Mouse (Mus musculus) adrenal gland, adult 18-20 months (tissue): Measurements from ENCODE around the gene Ap1s1. TPM values are rescaled to one million over a fixed set of nuclear protein-coding genes. Genes with fewer than 3 reads are reported as not detected.

Source experiments
- DNase-seq, 2 experiments: peaks; one replicate each; pipeline ENCODE4 v3.0.0; 2021 to 2022; ENCODE audit warnings: low spot score in 2 of 2
- long read RNA-seq, 2 experiments: library from polyadenylated mRNA; stranded (forward); transcript quantifications; one replicate each; pipeline ENCODE4 v2.0.0; 2021
- total RNA-seq, 2 experiments: library from RNA; stranded (reverse); gene quantifications; 1 replicate in 1 of 2; 2 replicates in 1 of 2; pipeline ENCODE4 v1.2.3; 2021

Ap1s1 gene
- total RNA-seq: 10 to 100 TPM; 90.6 to 96.8 TPM
- long read RNA-seq, experiment 1, transcript Ap1s1-201 (5 exons, 1,353 nt): major isoform, 39 of 45 reads
- long read RNA-seq, experiment 1, partial matches to known transcripts: 2 of 45 reads
- long read RNA-seq, experiment 1, other reads (novel, unspliced or antisense): 2 of 45 reads
- long read RNA-seq, experiment 2, transcript Ap1s1-201 (5 exons, 1,353 nt): major isoform, 64 of 78 reads
- long read RNA-seq, experiment 2, partial matches to known transcripts: 3 of 78 reads
- long read RNA-seq, experiment 2, other reads (novel, unspliced or antisense): 8 of 78 reads

- peak; percentile 96 to 97 for DNase-seq
These were observed at the start of gene Ap1s1 for GRCm38 (mm10) chr5:137045402-137046323. Gene Ap1s1 (minus strand): TSS chr5:137046135.

- DNase-seq: no peak
These were observed 49.2 kb upstream of the Ap1s1 start for GRCm38 (mm10) chr5:137095135-137095534.

- DNase-seq: no peak
These were observed 47.8 kb upstream of the Ap1s1 start for GRCm38 (mm10) chr5:137093720-137094119.

- no peak for DNase-seq
These were observed 45.6 kb upstream of the Ap1s1 start for GRCm38 (mm10) chr5:137091560-137091959.

- DNase-seq: no peak
These were observed 44.9 kb upstream of the Ap1s1 start for GRCm38 (mm10) chr5:137090870-137091269.

GRCm38 (mm10) chr5:137087410-137087809, 41.5 kb upstream of the Ap1s1 start:
- peak; percentile 21 to 59 for DNase-seq

GRCm38 (mm10) chr5:137085731-137086130, 39.8 kb upstream of the Ap1s1 start:
- DNase-seq: no peak

- DNase-seq: no peak
These were observed 39.1 kb upstream of the Ap1s1 start for GRCm38 (mm10) chr5:137085021-137085420.

GRCm38 (mm10) chr5:137083051-137083450, 37.1 kb upstream of the Ap1s1 start:
- no peak for DNase-seq

- DNase-seq: no peak
These were observed 33.9 kb upstream of the Ap1s1 start for GRCm38 (mm10) chr5:137079849-137080248.

GRCm38 (mm10) chr5:137078616-137079015, 32.7 kb upstream of the Ap1s1 start:
- no peak for DNase-seq

- DNase-seq: no peak
These were observed 32.1 kb upstream of the Ap1s1 start for GRCm38 (mm10) chr5:137078041-137078440.

- no peak for DNase-seq
These were observed 31.3 kb upstream of the Ap1s1 start for GRCm38 (mm10) chr5:137077187-137077586.

GRCm38 (mm10) chr5:137076191-137076930, 30.4 kb upstream of the Ap1s1 start:
- DNase-seq: no peak

GRCm38 (mm10) chr5:137075726-137076125, 29.8 kb upstream of the Ap1s1 start:
- no peak for DNase-seq

- DNase-seq: no peak
These were observed 28.3 kb upstream of the Ap1s1 start for GRCm38 (mm10) chr5:137074191-137074651.

GRCm38 (mm10) chr5:137073141-137073540, 27.2 kb upstream of the Ap1s1 start:
- no peak for DNase-seq

GRCm38 (mm10) chr5:137072079-137072960, 26.4 kb upstream of the Ap1s1 start, which contains the start of gene Serpine1:
Gene Serpine1 (minus strand): TSS chr5:137072268.
- peak; percentile 42 to 71 for DNase-seq

GRCm38 (mm10) chr5:137070881-137071605, 25.1 kb upstream of the Ap1s1 start:
- DNase-seq: no peak
